Mouse (Mus musculus) stomach, postnatal 0 days (tissue): ENCODE data around the gene Scn3b.

Source experiments
- CTCF ChIP-seq: IDR thresholded peaks from 2 replicates; pipeline ENCODE4 v1.5.1; 2016; ENCODE audit warnings: antibody characterized with exemption, low read depth, mild to moderate bottlenecking, moderate library complexity
- EP300 ChIP-seq: optimal IDR thresholded peaks from 2 replicates; pipeline ENCODE3; 2016; ENCODE audit warnings: antibody characterized with exemption

GRCm38 (mm10) chr9:40293286-40293685, 24.3 kb downstream of the Scn3b start:
- TF ChIP-seq CTCF (no peak), EP300 (no peak)
